Mouse (Mus musculus) CH12.LX (cell line): ENCODE data around the gene Gatad2a. TPM values are rescaled to one million over a fixed set of nuclear protein-coding genes. Genes with fewer than 3 reads are reported as not detected.

ENCODE experiments used
- DNase-seq: peaks from one replicate; pipeline ENCODE4 v3.0.0-alpha.2; 2013; ENCODE audit errors: extremely low read depth
- H3K27ac ChIP-seq: 2 replicates; pipeline ENCODE4 v1.5.1; 2012; ENCODE audit warnings: low read depth, mild to moderate bottlenecking, control low read depth, moderate library complexity; ENCODE audit not compliant: insufficient read depth
- H3K27me3 ChIP-seq: replicated peaks from 2 replicates; pipeline ENCODE3; 2012; ENCODE audit warnings: inconsistent platforms
- H3K36me3 ChIP-seq, 2 experiments: replicated peaks in 1 of 2; 2 replicates each; pipeline versions ENCODE3 to v1.6.1; 2012; ENCODE audit warnings: inconsistent platforms in 1 of 2, low read length in 1 of 2, mild to moderate bottlenecking in 1 of 2, mixed read lengths in 1 of 2, moderate library complexity in 1 of 2; ENCODE audit not compliant: control insufficient read depth in 1 of 2, insufficient read depth in 1 of 2
- H3K4me1 ChIP-seq, 2 experiments: 2 replicates each; pipeline ENCODE4 v1.6.1; 2012; ENCODE audit warnings: inconsistent platforms in 1 of 2, moderate library complexity in 1 of 2; ENCODE audit not compliant: insufficient read depth in 2 of 2, control insufficient read depth in 1 of 2
- H3K4me2 ChIP-seq: 2 replicates; pipeline ENCODE4 v1.6.1; 2012; ENCODE audit warnings: low read depth, mild to moderate bottlenecking, control low read depth; ENCODE audit not compliant: poor library complexity, insufficient read depth, severe bottlenecking
- H3K4me3 ChIP-seq, 3 experiments: fragments of 150-350 bp in 1 of 3; sonication (generic) in 1 of 3; replicated peaks in 1 of 3; 2 replicates each; pipeline versions ENCODE3 to v1.5.1; 2011 to 2012; ENCODE audit warnings: low read depth in 2 of 3, low read length in 2 of 3, mild to moderate bottlenecking in 2 of 3, moderate library complexity in 2 of 3, control low read depth in 1 of 3, improper control_type of control experiment in 1 of 3, inconsistent platforms in 1 of 3, mixed read lengths in 1 of 3; ENCODE audit not compliant: poor library complexity in 1 of 3
- H3K79me2 ChIP-seq: replicated peaks from 2 replicates; pipeline ENCODE4 v1.6.1; 2012; ENCODE audit warnings: mild to moderate bottlenecking, moderate library complexity; ENCODE audit not compliant: control insufficient read depth, poor library complexity, insufficient read depth, severe bottlenecking; ENCODE audit errors: extremely low read depth
- H3K9ac ChIP-seq: 2 replicates; pipeline ENCODE4 v1.6.1; 2012; ENCODE audit warnings: low read depth, mild to moderate bottlenecking, control low read depth, moderate library complexity; ENCODE audit not compliant: insufficient read depth
- H3K9me3 ChIP-seq: replicated peaks from 2 replicates; pipeline ENCODE3; 2012; ENCODE audit warnings: low read length, inconsistent platforms, mixed read lengths
- BHLHE40 ChIP-seq: IDR thresholded peaks from 2 replicates; pipeline ENCODE4 v1.6.1; 2011; ENCODE audit warnings: mild to moderate bottlenecking, low read depth, low read length, improper control_type of control experiment
- E2F4 ChIP-seq: IDR thresholded peaks from 2 replicates; pipeline ENCODE4 v1.6.1; 2011; ENCODE audit warnings: low read depth, low read length, improper control_type of control experiment; ENCODE audit not compliant: insufficient replicate concordance
- ELF1 ChIP-seq: IDR thresholded peaks from 2 replicates; pipeline ENCODE4 v1.6.1; 2014; ENCODE audit warnings: low read depth, mild to moderate bottlenecking, inconsistent platforms, low read length, improper control_type of control experiment
- EP300 ChIP-seq: IDR thresholded peaks from 2 replicates; pipeline ENCODE4 v1.6.1; 2011; ENCODE audit warnings: low read length, improper control_type of control experiment
- IRF4 ChIP-seq: IDR thresholded peaks from 2 replicates; pipeline ENCODE4 v1.6.1; 2014; ENCODE audit warnings: low read depth, mild to moderate bottlenecking, inconsistent platforms, low read length, improper control_type of control experiment
- KAT2A ChIP-seq: IDR thresholded peaks from 2 replicates; pipeline ENCODE4 v1.6.1; 2012; ENCODE audit warnings: low read length, improper control_type of control experiment, inconsistent platforms; ENCODE audit not compliant: insufficient replicate concordance
- MAFK ChIP-seq: IDR thresholded peaks from 2 replicates; pipeline ENCODE4 v1.6.1; 2011; ENCODE audit warnings: low read length, improper control_type of control experiment; ENCODE audit not compliant: insufficient replicate concordance
- MAX ChIP-seq: IDR thresholded peaks from 2 replicates; pipeline ENCODE4 v1.6.1; 2011; ENCODE audit warnings: low read length, improper control_type of control experiment
- MEF2A ChIP-seq: IDR thresholded peaks from 2 replicates; pipeline ENCODE4 v1.6.1; 2014; ENCODE audit warnings: low read depth, mild to moderate bottlenecking, inconsistent platforms, low read length, improper control_type of control experiment, borderline replicate concordance
- MXI1 ChIP-seq: IDR thresholded peaks from 2 replicates; pipeline ENCODE4 v1.6.1; 2011; ENCODE audit warnings: mild to moderate bottlenecking, low read depth, low read length, improper control_type of control experiment
- MYC ChIP-seq: IDR thresholded peaks from 2 replicates; pipeline ENCODE4 v1.6.1; 2011; ENCODE audit warnings: low read depth, mild to moderate bottlenecking, improper control_type of control experiment, low read length
- NELFE ChIP-seq: IDR thresholded peaks from 2 replicates; pipeline ENCODE4 v1.6.1; 2011; ENCODE audit warnings: low read depth, low read length, improper control_type of control experiment
- PAX5 ChIP-seq: IDR thresholded peaks from 2 replicates; pipeline ENCODE4 v1.6.1; 2012; ENCODE audit warnings: low read length, inconsistent platforms, mixed read lengths
- POLR2A ChIP-seq: IDR thresholded peaks from 2 replicates; pipeline ENCODE4 v1.6.1; 2011; ENCODE audit warnings: low read depth, mild to moderate bottlenecking, improper control_type of control experiment, low read length
- SIN3A ChIP-seq: IDR thresholded peaks from 2 replicates; pipeline ENCODE4 v1.6.1; 2012; ENCODE audit warnings: low read length, improper control_type of control experiment, inconsistent platforms
- UBTF ChIP-seq: IDR thresholded peaks from 2 replicates; pipeline ENCODE4 v1.6.1; 2012; ENCODE audit warnings: low read depth, mild to moderate bottlenecking, inconsistent platforms, low read length, improper control_type of control experiment, moderate library complexity
- ZC3H11A ChIP-seq: IDR thresholded peaks from 2 replicates; pipeline ENCODE4 v1.6.1; 2012; ENCODE audit warnings: low read depth, mild to moderate bottlenecking, inconsistent platforms, low read length, improper control_type of control experiment
- ZMIZ1 ChIP-seq: IDR thresholded peaks from 2 replicates; pipeline ENCODE4 v1.6.1; 2012; ENCODE audit warnings: low read depth, mild to moderate bottlenecking, inconsistent platforms, low read length, improper control_type of control experiment
- dilution Hi-C: fragments of 300-500 bp; cut with MboI; formaldehyde crosslinking; loops from 2 replicates; pipeline ENCODE4 v1.14.3; 2020; ENCODE audit warnings: low sequenced_read_pairs; ENCODE audit not compliant: extremely low pct_unique_long_range_greater_than_20kb, extremely low pct_ligation_motif_present
- in situ Hi-C: fragments of 300-500 bp; cut with MboI; formaldehyde crosslinking; loops from 3 replicates; pipeline ENCODE4 v1.14.3; 2019; ENCODE audit warnings: low sequenced_read_pairs, low pct_ligation_motif_present, low pct_unique_long_range_greater_than_20kb, mixed read lengths
- polyA plus RNA-seq: library from polyadenylated mRNA; unstranded; fragments of >175 nt; gene quantifications from 2 replicates; pipeline ENCODE4 v1.2.1, GENCODE M21; 2012; ENCODE audit warnings: low read depth; ENCODE audit not compliant: insufficient read length
- total RNA-seq, 2 experiments: library from RNA; depleted of rRNA; stranded (reverse); fragments of 300-350 nt in 1 of 2; fragments of >200 nt in 1 of 2; gene quantifications; 2 replicates each; pipeline ENCODE4 v1.2.3; 2012 to 2014

Gene Gatad2a
- total and polyA plus RNA-seq, 3 experiments: 35.7 to 95.1 (median 70.8) TPM

DNA sequence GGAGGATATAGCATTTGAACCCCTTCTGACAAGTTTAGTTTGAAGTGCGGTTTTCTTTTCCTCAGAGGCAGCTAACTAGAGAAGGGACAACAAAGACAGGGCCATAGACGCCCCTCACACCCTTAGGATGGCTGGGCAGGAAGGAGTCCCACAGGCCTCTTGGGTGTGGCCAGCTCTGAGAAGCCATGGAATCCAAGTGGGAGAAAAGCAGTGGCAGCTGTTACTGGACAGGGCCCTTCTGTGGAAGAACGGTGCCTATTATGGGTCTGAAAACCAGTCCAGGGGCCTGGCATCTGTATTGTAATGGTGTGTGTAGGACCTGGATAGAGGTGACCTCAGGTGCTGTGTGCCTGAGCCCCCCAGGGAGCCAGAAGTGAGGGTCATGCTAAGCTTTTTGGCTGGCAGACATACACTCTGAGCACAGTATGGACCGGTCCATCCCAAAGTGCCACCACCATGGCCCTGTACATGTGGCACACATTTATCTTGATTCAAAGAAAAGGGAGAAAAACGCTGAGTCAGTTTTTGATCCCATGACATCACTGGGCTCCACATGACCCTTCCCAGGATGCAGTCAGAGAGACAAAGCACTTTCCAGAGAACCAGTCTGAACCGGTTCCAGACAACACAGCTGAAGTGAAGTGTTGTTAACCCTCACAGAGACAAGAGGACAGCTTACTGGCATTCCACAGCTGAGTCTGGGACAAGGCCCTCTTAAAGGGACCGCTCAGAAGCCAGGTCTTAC is 60.0 kb downstream of the Gatad2a start:
- Histone ChIP-seq H3K27ac (0 out of 2 replicates have a peak overlapping the region, but pooled peaks have one; percentile 9), H3K9me3 (no peaks in the 10 kb centered on the region), H3K9ac (no peak overlapping the region), H3K4me1 (peaks cover 33 to 66% of the 10 kb centered on the region in 2 experiments), H3K4me2 (no peak overlapping the region), H3K27me3 (no peaks in the 10 kb centered on the region), H3K4me3 (no peak overlapping the region), H3K36me3 (peaks cover 31 to 70% of the 10 kb centered on the region in 2 experiments), H3K79me2 (peaks cover 33% of the 10 kb centered on the region)
- in situ Hi-C loops (no loop called here), dilution Hi-C loops (no loop called here)
- peak; percentile 82 for TF ChIP-seq MAFK
- TF ChIP-seq MXI1: no peak
- no peak for TF ChIP-seq EP300
- no peak for DNase-seq

DNA sequence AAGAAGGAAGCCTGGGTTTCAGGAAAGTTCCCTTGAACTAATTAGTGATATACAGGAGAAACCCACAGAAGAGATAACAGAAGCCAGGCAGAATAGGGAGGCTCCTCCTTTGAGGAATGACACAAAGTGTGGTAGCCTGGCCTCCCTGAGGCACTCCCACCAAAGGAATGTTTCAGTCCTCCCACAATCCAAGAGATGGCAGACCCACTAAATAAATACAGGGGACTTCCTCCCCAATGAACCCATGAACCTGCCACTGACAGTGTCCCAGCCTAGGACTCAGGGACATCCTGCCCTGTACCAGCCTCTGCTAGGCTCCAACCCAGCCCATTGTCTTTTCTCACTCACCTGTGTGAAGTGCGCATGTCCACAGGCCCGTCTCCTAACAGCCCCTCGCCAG is 60.8 kb downstream of the Gatad2a start:
- Histone ChIP-seq H3K4me3 (no peak overlapping the region), H3K4me1 (peaks cover 29 to 58% of the 10 kb centered on the region in 2 experiments), H3K9ac (no peak overlapping the region), H3K27me3 (no peaks in the 10 kb centered on the region), H3K79me2 (peaks cover 30% of the 10 kb centered on the region), H3K9me3 (no peaks in the 10 kb centered on the region), H3K27ac (no peak overlapping the region), H3K36me3 (peaks cover 31 to 74% of the 10 kb centered on the region in 2 experiments), H3K4me2 (no peak overlapping the region)
- no peak for DNase-seq
- TF ChIP-seq POLR2A (peak; percentile 22; the same call in 1 of the 2 replicates), ZC3H11A (no peak), MEF2A (no peak), UBTF (no peak)
- in situ Hi-C loops: no loop called here
- dilution Hi-C loops: no loop called here

DNA sequence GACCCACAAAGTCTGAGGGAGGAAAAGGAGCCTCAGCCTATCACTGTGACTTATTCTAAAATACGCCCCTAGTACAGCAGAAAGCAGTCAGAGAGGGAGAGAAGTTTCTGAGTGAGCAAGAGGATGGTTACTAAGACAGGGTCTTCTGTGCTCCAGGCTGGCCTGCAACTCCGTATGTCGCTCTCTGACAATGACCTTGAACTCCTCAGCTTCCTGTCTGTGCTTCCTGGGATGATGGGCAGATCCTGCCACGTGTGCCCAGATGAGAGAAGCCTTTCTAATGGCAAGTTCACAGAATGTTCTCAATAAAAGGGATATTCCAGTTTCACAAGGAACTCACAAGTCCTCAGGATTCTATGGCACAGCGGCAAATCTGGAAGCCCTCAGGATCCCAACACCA is 61.6 kb downstream of the Gatad2a start:
- in situ Hi-C loops: no loop called here
- dilution Hi-C loops: no loop called here

More for the DNA sequence above, 61.6 kb downstream of the Gatad2a start:
- H3K4me1 ChIP-seq: peaks cover 21 to 50% of the 10 kb centered on the region in 2 experiments
- no peaks in the 10 kb centered on the region for H3K9me3 ChIP-seq
- no peak overlapping the region for H3K9ac ChIP-seq
- no peaks in the 10 kb centered on the region for H3K27me3 ChIP-seq
- no peak for TF ChIP-seq UBTF
- no peak for TF ChIP-seq IRF4
- no peak for TF ChIP-seq SIN3A
- no peak for TF ChIP-seq ZMIZ1
- TF ChIP-seq PAX5: no peak
- no peak for TF ChIP-seq ZC3H11A
- TF ChIP-seq MYC: no peak
- TF ChIP-seq BHLHE40: no peak
- no peak for TF ChIP-seq NELFE
- TF ChIP-seq KAT2A: no peak
- TF ChIP-seq E2F4: no peak
- no peak for TF ChIP-seq MAX
- no peak for TF ChIP-seq ELF1
- H3K4me3 ChIP-seq: no peak overlapping the region
- H3K27ac ChIP-seq: no peak overlapping the region
- H3K79me2 ChIP-seq: peaks cover 22% of the 10 kb centered on the region
- H3K4me2 ChIP-seq: no peak overlapping the region
- peaks cover 31 to 71% of the 10 kb centered on the region in 2 experiments for H3K36me3 ChIP-seq
- no peak for DNase-seq
